Mouse (Mus musculus) MEL (cell line): ENCODE data around the gene Gm45902. TPM values are rescaled to one million over a fixed set of nuclear protein-coding genes. Genes with fewer than 3 reads are reported as not detected.

Experiments
- DNase-seq: peaks from one replicate; pipeline ENCODE4 v3.0.0; 2011; ENCODE audit warnings: low read depth, low spot score
- H3K27ac ChIP-seq: 2 replicates; pipeline ENCODE4 v1.5.1; 2012; ENCODE audit warnings: low read depth, mild to moderate bottlenecking, control low read depth, low read length, moderate library complexity; ENCODE audit not compliant: control insufficient read depth
- H3K27me3 ChIP-seq, 2 experiments: fragments of 150-350 bp in 1 of 2; sonication (generic) in 1 of 2; 2 replicates each; pipeline ENCODE4 v1.6.1; 2012; ENCODE audit warnings: low read length in 2 of 2, mild to moderate bottlenecking in 2 of 2, improper control_type of control experiment in 1 of 2, moderate library complexity in 1 of 2; ENCODE audit not compliant: insufficient read depth in 2 of 2, control insufficient read depth in 1 of 2
- H3K36me3 ChIP-seq, 2 experiments: 2 replicates each; pipeline ENCODE4 v1.6.1; 2012 to 2014; ENCODE audit warnings: low read length in 2 of 2, improper control_type of control experiment in 1 of 2, inconsistent platforms in 1 of 2, mild to moderate bottlenecking in 1 of 2; ENCODE audit not compliant: insufficient read depth in 2 of 2, control insufficient read depth in 1 of 2
- H3K4me1 ChIP-seq, 2 experiments: fragments of 150-350 bp in 1 of 2; sonication (generic) in 1 of 2; 2 replicates each; pipeline ENCODE4 v1.6.1; 2012; ENCODE audit warnings: low read length in 2 of 2, improper control_type of control experiment in 1 of 2, mild to moderate bottlenecking in 1 of 2; ENCODE audit not compliant: insufficient read depth in 2 of 2, control insufficient read depth in 1 of 2
- H3K4me3 ChIP-seq, 2 experiments: fragments of 150-350 bp in 1 of 2; sonication (generic) in 1 of 2; 2 replicates each; pipeline ENCODE4 v1.5.1; 2012; ENCODE audit warnings: low read depth in 2 of 2, low read length in 2 of 2, mild to moderate bottlenecking in 2 of 2, moderate library complexity in 2 of 2, control low read depth in 1 of 2, improper control_type of control experiment in 1 of 2; ENCODE audit not compliant: control insufficient read depth in 1 of 2, insufficient read depth in 1 of 2
- H3K79me2 ChIP-seq: 2 replicates; pipeline ENCODE4 v1.6.1; 2012; ENCODE audit warnings: mild to moderate bottlenecking, low read length, moderate library complexity; ENCODE audit not compliant: control insufficient read depth, poor library complexity, insufficient read depth
- H3K9ac ChIP-seq: 2 replicates; pipeline ENCODE4 v1.6.1; 2012; ENCODE audit warnings: low read depth, mild to moderate bottlenecking, control low read depth, low read length, moderate library complexity; ENCODE audit not compliant: control insufficient read depth, poor library complexity, severe bottlenecking
- H3K9me3 ChIP-seq: fragments of 150-350 bp; sonication (generic); replicated peaks from 2 replicates; pipeline ENCODE4 v1.6.1; 2012; ENCODE audit warnings: mild to moderate bottlenecking, low read length, improper control_type of control experiment, moderate library complexity; ENCODE audit not compliant: insufficient read depth
- CHD2 ChIP-seq: IDR thresholded peaks from 2 replicates; pipeline ENCODE4 v1.6.1; 2011; ENCODE audit warnings: low read length, improper control_type of control experiment
- E2F4 ChIP-seq: IDR thresholded peaks from 2 replicates; pipeline ENCODE4 v1.6.1; 2011; ENCODE audit warnings: low read depth, low read length, improper control_type of control experiment, borderline replicate concordance
- ELF1 ChIP-seq: IDR thresholded peaks from 2 replicates; pipeline ENCODE4 v1.6.1; 2014; ENCODE audit warnings: low read depth, mild to moderate bottlenecking, inconsistent platforms, low read length, improper control_type of control experiment, moderate library complexity
- EP300 ChIP-seq, 2 experiments: IDR thresholded peaks; 2 replicates each; pipeline ENCODE4 v1.6.1; 2011; ENCODE audit warnings: improper control_type of control experiment in 2 of 2, low read length in 2 of 2, low read depth in 1 of 2, mild to moderate bottlenecking in 1 of 2
- ETS1 ChIP-seq: IDR thresholded peaks from 2 replicates; pipeline ENCODE4 v1.6.1; 2012; ENCODE audit warnings: low read depth, mild to moderate bottlenecking, inconsistent platforms, low read length, improper control_type of control experiment, moderate library complexity
- GABPA ChIP-seq: IDR thresholded peaks from 2 replicates; pipeline ENCODE4 v1.6.1; 2012; ENCODE audit warnings: low read depth, mild to moderate bottlenecking, inconsistent platforms, low read length, improper control_type of control experiment, moderate library complexity
- GATA1 ChIP-seq: IDR thresholded peaks from 2 replicates; pipeline ENCODE4 v1.6.1; 2011; ENCODE audit warnings: low read depth, low read length, improper control_type of control experiment
- HCFC1 ChIP-seq: IDR thresholded peaks from 2 replicates; pipeline ENCODE4 v1.6.1; 2012; ENCODE audit warnings: low read depth, mild to moderate bottlenecking, inconsistent platforms, low read length, improper control_type of control experiment, moderate library complexity
- KAT2A ChIP-seq: conservative IDR thresholded peaks from 2 replicates; pipeline ENCODE4 v1.6.1; 2012; ENCODE audit warnings: low read depth, low read length, improper control_type of control experiment, inconsistent platforms
- MAX ChIP-seq: IDR thresholded peaks from 2 replicates; pipeline ENCODE4 v1.6.1; 2011; ENCODE audit warnings: low read length, improper control_type of control experiment
- MAZ ChIP-seq: IDR thresholded peaks from 2 replicates; pipeline ENCODE4 v1.6.1; 2012; ENCODE audit warnings: low read depth, mild to moderate bottlenecking, inconsistent platforms, low read length, improper control_type of control experiment
- MXI1 ChIP-seq: IDR thresholded peaks from 2 replicates; pipeline ENCODE4 v1.6.1; 2011; ENCODE audit warnings: mild to moderate bottlenecking, low read depth, low read length, improper control_type of control experiment
- MYC ChIP-seq: IDR thresholded peaks from 2 replicates; pipeline ENCODE4 v1.6.1; 2011; ENCODE audit warnings: low read depth, mild to moderate bottlenecking, low read length, improper control_type of control experiment, moderate library complexity
- NELFE ChIP-seq: IDR thresholded peaks from 2 replicates; pipeline ENCODE4 v1.6.1; 2011; ENCODE audit warnings: low read depth, low read length, improper control_type of control experiment
- NRF1 ChIP-seq: IDR thresholded peaks from 2 replicates; pipeline ENCODE4 v1.6.1; 2014; ENCODE audit warnings: low read depth, mild to moderate bottlenecking, inconsistent platforms, low read length, improper control_type of control experiment, moderate library complexity; ENCODE audit not compliant: poor library complexity, insufficient read depth, severe bottlenecking
- POLR2A ChIP-seq, 2 experiments: IDR thresholded peaks; 2 replicates each; pipeline ENCODE4 v1.6.1; 2011 to 2012; ENCODE audit warnings: low read length in 2 of 2, mild to moderate bottlenecking in 2 of 2, control low read depth in 1 of 2, improper control_type of control experiment in 1 of 2, low read depth in 1 of 2, moderate library complexity in 1 of 2; ENCODE audit not compliant: control insufficient read depth in 1 of 2, insufficient read depth in 1 of 2, poor library complexity in 1 of 2
- POLR2AphosphoS2 ChIP-seq: IDR thresholded peaks from 2 replicates; pipeline ENCODE4 v1.6.1; 2011; ENCODE audit warnings: low read length, improper control_type of control experiment
- POLR2AphosphoS5 ChIP-seq: IDR thresholded peaks from 2 replicates; pipeline ENCODE4 v1.6.1; 2012; ENCODE audit warnings: low read depth, borderline replicate concordance, mild to moderate bottlenecking, inconsistent platforms, low read length, moderate library complexity, mixed read lengths
- SIN3A ChIP-seq: IDR thresholded peaks from 2 replicates; pipeline ENCODE4 v1.6.1; 2012; ENCODE audit warnings: low read length, improper control_type of control experiment, inconsistent platforms
- TAL1 ChIP-seq: IDR thresholded peaks from 2 replicates; pipeline ENCODE4 v1.6.1; 2012; ENCODE audit warnings: mild to moderate bottlenecking, inconsistent platforms, low read length, moderate library complexity, mixed read lengths
- TBP ChIP-seq: IDR thresholded peaks from 2 replicates; pipeline ENCODE4 v1.8.0; 2011; ENCODE audit warnings: low read depth, low read length, improper control_type of control experiment
- TCF12 ChIP-seq: IDR thresholded peaks from 2 replicates; pipeline ENCODE4 v1.6.1; 2014; ENCODE audit warnings: low read depth, mild to moderate bottlenecking, inconsistent platforms, low read length, improper control_type of control experiment, moderate library complexity
- UBTF ChIP-seq: IDR thresholded peaks from 2 replicates; pipeline ENCODE4 v1.6.1; 2012; ENCODE audit warnings: low read depth, mild to moderate bottlenecking, inconsistent platforms, low read length, improper control_type of control experiment, moderate library complexity, borderline replicate concordance; ENCODE audit not compliant: insufficient read depth
- USF1 ChIP-seq: IDR thresholded peaks from 2 replicates; pipeline ENCODE4 v1.6.1; 2014; ENCODE audit warnings: low read depth, mild to moderate bottlenecking, inconsistent platforms, low read length, improper control_type of control experiment, moderate library complexity
- ZKSCAN1 ChIP-seq: IDR thresholded peaks from 2 replicates; pipeline ENCODE4 v1.6.1; 2012; ENCODE audit warnings: low read depth, mild to moderate bottlenecking, inconsistent platforms, low read length, improper control_type of control experiment, moderate library complexity
- ZMIZ1 ChIP-seq: IDR thresholded peaks from 2 replicates; pipeline ENCODE4 v1.6.1; 2012; ENCODE audit warnings: low read depth, mild to moderate bottlenecking, inconsistent platforms, low read length, improper control_type of control experiment, moderate library complexity
- polyA plus RNA-seq, 2 experiments: library from polyadenylated mRNA; stranded (reverse) in 1 of 2; unstranded in 1 of 2; fragments of >175 nt in 1 of 2; fragments of >200 nt in 1 of 2; gene quantifications; 2 replicates each; pipeline versions ENCODE4 v1.2.1 to v1.2.4; 2012; ENCODE audit warnings: low replicate concordance in 2 of 2, low read depth in 1 of 2; ENCODE audit not compliant: insufficient read length in 2 of 2, insufficient read depth in 1 of 2, missing spikeins in 1 of 2
- total RNA-seq: library from RNA; depleted of rRNA; stranded (reverse); fragments of 300-350 nt; gene quantifications from 2 replicates; pipeline ENCODE4 v1.2.3, GENCODE M21; 2012; rRNA removed

Gm45902 gene
- total RNA-seq (2.9 and 3.6 TPM in 2 replicates), polyA plus RNA-seq (1 to 10 TPM in 1 of 2 experiments, not detected in 1; 3.8 TPM)

GRCm38 (mm10) chr2:3512552-3513454 lies at the start of gene Gm45902, which contains the start of the genes Hspa14 and Cdnf:
Gene Gm45902 (minus strand): TSS chr2:3512790.
Gene Hspa14 (minus strand): TSS chr2:3512814.
Gene Cdnf (plus strand): TSS chr2:3513030.
- Histone ChIP-seq H3K27ac (peak within 1 kb of the TSS; percentile 81), H3K79me2 (peaks cover 25% of the 10 kb centered on the region), H3K9me3 (no peaks in the 10 kb centered on the region), H3K27me3 (no peaks in the 10 kb centered on the region), H3K36me3 (peaks cover 9 to 18% of the 10 kb centered on the region in 2 experiments), H3K9ac (peak within 1 kb of the TSS; percentile 90), H3K4me1 (peaks cover 5 to 7% of the 10 kb centered on the region in 2 experiments), H3K4me3 (peak within 1 kb of the TSS; percentile 84 to 87)
- DNase-seq, result peak; percentile 98
- TF ChIP-seq ZMIZ1 (peak; percentile 95), MXI1 (peak; percentile 85), GABPA (no peak), EP300 (IDR thresholded peaks at IDR 0.05; ENCODE audit: low read depth in 1 of 2, low read length in 2 of 2) (0 out of 4 replicates have a peak, but pooled peaks of 1 of the 2 experiments have one; percentile 21), TAL1 (no peak), ELF1 (peak; percentile 94), HCFC1 (peak; percentile 83), MYC (peak; percentile 92), NELFE (peak; percentile 82), POLR2AphosphoS2 (peak; percentile 91), KAT2A (peak; percentile 57), MAZ (peak; percentile 96), E2F4 (peak; percentile 76; the same call in 1 of the 2 replicates), CHD2 (peak; percentile 88), POLR2A (IDR thresholded peaks at IDR 0.05; ENCODE audit: control insufficient read depth in 1 of 2, insufficient read depth in 1 of 2, low read depth in 1 of 2, low read length in 2 of 2, poor library complexity in 1 of 2) (peak; percentile 56 to 90), SIN3A (peak; percentile 84), POLR2AphosphoS5 (no peak; the same call in 1 of the 2 replicates), UBTF (no peak), NRF1 (peak; percentile 53; the same call in 1 of the 2 replicates), ZKSCAN1 (no peak), TCF12 (peak; percentile 52; the same call in 1 of the 2 replicates), MAX (peak; percentile 89), GATA1 (no peak), TBP (peak; percentile 70; the same call in 1 of the 2 replicates), ETS1 (peak; percentile 59), USF1 (0 out of 2 replicates have a peak, but pooled peaks have one; percentile 17)
